Mouse (Mus musculus): ENCODE results near the gene Tmem150c.

GRCm38 (mm10) chr5:100123283-100123682, 36.3 kb downstream of the Tmem150c start:
- TF ChIP-seq CTCF (IDR thresholded peaks at IDR 0.05; ENCODE audit: low read depth), result no peak
- no peak for TF ChIP-seq EP300 (IDR thresholded peaks at IDR 0.05; ENCODE audit: low read depth)

Measured in liver, postnatal 0 days (tissue).